Mouse (Mus musculus) gonadal fat pad, adult 2 months (tissue): Measurements from ENCODE around the gene Sox2. TPM values are rescaled to one million over a fixed set of nuclear protein-coding genes. Genes with fewer than 3 reads are reported as not detected.

ENCODE experiments used
- DNase-seq: peaks from one replicate; pipeline ENCODE4 v3.0.0-alpha.2; 2012; ENCODE audit warnings: low read depth
- polyA plus RNA-seq: library from polyadenylated mRNA; depleted of rRNA; stranded (reverse); fragments of >200 nt; gene quantifications from 2 replicates; pipeline ENCODE4 v1.2.3, GENCODE M21; 2012; rRNA removed

Gene Sox2
- 0.05 TPM in 1 of 2 replicates, not detected in the other for polyA plus RNA-seq

GRCm38 (mm10) chr3:34649726-34650620, at the start of gene Sox2:
TSS of gene Sox2 (plus strand) at chr3:34650405.
- DNase-seq: no peak

GRCm38 (mm10) chr3:34601116-34601515, 49.1 kb upstream of the Sox2 start:
- no peak for DNase-seq

- no peak for DNase-seq
Measured at GRCm38 (mm10) chr3:34614107-34614506, 36.1 kb upstream of the Sox2 start.

GRCm38 (mm10) chr3:34615526-34615925, 34.7 kb upstream of the Sox2 start:
- no peak for DNase-seq

DNA sequence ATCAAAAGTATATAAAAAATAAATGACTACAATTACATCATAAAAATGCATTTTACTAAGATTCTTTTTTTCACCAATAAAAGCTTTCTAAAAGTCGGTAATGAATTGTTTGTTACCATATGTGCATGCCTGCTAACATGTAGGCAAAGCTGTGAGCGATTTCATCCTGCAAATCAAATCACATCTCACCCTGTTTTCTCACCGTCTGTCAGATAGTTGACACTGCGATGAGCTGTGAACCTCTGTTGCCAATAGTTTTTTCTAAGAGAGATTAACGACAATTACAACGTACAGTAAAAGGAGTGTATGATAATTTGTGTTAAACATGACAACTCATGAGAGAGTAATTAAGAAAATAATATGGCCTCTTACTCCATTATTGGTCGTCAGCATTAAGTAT, 31.3 kb upstream of the Sox2 start:
- no peak for DNase-seq

DNA sequence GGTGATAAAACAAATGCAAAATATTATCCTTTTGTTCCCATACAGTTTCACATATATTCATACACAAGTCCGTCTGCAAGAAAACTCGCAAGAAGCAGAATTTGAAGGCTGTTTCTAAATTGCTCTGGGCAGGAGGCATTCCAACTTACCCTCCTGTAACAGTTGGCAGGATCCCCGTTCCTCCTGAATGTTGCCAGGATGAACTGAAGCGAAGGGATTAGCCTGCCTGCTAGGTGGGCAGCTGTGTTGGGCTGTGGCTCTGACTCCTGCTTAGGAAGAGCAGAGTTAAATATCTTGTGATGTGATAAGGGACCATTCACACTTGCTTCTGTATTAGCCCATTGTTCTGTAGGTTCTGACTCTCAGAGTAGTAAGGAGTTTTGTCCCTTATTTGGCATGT, 30.1 kb upstream of the Sox2 start:
- DNase-seq: no peak

GRCm38 (mm10) chr3:34624721-34625270, 25.4 kb upstream of the Sox2 start:
- no peak for DNase-seq

DNA sequence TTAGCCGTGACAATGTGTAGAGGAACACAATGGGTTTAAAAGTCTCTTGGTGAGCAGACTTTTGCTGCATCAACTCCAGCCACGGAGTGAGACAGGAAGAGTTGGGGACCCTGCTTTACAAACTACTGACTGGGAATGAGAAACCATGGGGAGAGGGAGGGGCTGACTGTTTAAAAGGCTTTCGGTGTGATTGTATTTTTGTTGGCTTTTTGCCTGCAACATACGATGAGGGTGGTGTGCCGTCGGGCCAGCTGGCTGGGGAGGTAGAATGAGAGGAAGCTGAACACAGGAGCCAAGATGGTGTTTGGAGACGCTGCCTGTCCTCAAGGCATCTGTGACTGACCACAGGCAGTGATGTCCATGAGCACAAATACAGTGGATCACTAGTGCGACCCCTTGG, 23.7 kb upstream of the Sox2 start:
- no peak for DNase-seq

- no peak for DNase-seq
Measured at GRCm38 (mm10) chr3:34630031-34630430, 20.2 kb upstream of the Sox2 start.

DNA sequence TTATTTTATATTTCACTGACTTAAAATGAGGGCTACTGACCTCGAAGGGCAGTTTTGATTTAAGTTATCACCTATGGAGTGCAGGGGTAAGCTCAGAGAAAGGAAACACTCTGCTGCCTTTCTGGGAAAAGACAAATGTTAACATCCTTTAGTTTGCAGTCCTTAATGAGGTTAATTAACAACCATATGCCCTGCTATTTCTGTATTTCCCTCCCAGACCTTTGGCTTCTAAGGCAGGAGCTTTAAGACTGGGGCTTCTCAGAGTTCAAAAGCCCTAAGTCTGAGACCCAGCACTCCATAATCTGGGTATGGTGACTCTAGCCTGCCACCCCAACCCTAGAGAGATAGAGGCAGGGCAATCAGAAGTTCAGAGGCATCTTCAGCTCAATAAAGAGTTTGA, 19.5 kb upstream of the Sox2 start:
- no peak for DNase-seq

DNA sequence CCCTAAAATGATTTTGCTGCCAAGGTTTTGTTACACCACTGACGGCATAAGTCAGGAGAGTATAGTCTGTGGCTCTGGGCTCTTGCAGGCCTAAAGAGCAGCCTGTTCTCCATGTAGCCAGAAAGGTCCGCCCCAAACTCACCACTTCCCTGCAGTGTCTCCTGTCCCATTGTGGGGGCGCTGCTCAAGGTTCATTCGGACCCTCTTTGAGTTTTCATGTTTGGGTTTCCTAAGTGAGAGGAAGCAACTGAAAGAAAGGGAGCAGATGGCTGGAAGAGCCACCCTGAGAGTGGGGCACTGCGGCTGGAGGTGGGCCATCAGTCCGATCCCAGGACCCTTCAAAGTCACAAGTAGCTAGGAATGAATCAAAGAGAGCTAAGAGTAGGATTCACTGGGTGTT, 13.2 kb upstream of the Sox2 start:
- no peak for DNase-seq

DNA sequence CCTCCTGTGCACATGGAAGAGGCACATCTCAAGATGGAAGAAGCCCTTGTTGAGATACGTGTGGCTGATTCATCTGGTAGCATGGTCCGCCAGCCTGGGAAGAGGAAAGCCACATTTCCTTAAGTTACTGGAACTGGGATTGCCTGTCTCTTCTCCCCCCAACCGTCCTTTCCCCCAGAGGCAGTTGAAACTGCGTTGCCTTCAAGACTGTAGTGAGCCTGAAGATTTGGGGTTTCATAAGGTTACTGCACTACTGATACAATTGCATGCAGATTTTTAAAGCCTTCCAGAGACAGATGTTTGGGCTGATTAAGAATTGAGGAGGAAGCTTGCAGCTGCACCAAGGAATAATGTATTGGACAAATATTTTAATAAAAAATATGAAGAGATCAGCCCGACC, 12.7 kb upstream of the Sox2 start:
- DNase-seq: no peak

- no peak for DNase-seq
Measured at GRCm38 (mm10) chr3:34637926-34638325, 12.3 kb upstream of the Sox2 start.

DNA sequence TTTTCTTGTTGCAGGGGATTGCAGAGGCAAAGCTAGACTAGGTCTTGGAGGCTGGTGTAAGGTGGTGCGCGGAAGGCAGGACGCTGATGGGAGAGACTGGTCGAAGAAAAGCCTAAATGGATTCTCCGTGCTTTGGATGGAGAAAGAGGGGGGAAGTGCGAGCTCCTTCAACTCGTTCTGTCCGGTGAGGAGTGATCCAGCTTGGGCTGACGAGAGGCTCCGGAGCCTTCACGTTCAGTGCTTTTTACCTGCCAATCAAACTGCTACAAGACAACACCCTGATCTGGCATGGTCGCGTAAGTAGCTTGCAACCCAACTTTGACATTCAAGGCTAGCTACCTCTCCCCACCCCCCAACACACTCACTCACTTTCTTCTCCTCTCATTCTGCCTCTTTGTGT, 11.9 kb upstream of the Sox2 start:
- DNase-seq: no peak

GRCm38 (mm10) chr3:34639031-34639872, 11.0 kb upstream of the Sox2 start:
- DNase-seq: no peak

DNA sequence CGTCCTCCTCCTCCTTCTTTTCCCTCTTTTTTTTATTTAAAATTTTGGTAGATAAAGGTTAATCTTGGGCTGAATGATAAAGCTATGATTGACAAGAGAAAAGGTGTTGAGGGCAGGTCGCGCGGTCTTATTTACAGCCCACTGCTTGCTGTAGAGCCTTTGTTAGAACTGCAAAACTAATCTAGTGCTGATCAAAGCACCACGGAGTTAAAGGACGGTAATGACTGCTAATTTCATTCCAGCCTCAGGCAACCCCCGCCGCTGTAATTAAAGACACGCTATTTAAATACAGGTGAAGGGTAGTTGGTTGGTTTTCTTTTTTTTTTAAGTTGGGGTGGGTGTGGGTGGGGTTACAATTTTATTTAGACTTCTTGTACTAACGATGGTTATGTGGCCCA, 10.3 kb upstream of the Sox2 start:
- no peak for DNase-seq

DNA sequence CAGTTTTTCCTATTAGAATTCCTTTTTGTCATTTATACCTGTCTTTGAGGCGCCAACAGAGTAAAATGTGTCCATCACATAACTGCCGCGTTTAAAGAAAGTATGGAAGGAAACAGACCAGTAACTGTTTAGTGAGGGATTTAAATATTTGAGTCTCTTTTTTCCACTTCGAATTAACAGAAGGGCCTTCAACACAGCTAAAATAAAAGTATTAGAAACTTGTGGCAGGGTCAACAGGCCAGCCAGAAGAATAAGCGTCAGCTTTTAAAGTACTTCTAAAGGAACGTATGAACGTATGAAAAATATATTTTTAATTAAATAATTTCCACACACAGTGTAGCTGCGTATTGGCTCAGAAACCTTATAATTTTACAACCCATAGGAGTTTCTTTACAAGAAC, 9.9 kb upstream of the Sox2 start:
- no peak for DNase-seq

DNA sequence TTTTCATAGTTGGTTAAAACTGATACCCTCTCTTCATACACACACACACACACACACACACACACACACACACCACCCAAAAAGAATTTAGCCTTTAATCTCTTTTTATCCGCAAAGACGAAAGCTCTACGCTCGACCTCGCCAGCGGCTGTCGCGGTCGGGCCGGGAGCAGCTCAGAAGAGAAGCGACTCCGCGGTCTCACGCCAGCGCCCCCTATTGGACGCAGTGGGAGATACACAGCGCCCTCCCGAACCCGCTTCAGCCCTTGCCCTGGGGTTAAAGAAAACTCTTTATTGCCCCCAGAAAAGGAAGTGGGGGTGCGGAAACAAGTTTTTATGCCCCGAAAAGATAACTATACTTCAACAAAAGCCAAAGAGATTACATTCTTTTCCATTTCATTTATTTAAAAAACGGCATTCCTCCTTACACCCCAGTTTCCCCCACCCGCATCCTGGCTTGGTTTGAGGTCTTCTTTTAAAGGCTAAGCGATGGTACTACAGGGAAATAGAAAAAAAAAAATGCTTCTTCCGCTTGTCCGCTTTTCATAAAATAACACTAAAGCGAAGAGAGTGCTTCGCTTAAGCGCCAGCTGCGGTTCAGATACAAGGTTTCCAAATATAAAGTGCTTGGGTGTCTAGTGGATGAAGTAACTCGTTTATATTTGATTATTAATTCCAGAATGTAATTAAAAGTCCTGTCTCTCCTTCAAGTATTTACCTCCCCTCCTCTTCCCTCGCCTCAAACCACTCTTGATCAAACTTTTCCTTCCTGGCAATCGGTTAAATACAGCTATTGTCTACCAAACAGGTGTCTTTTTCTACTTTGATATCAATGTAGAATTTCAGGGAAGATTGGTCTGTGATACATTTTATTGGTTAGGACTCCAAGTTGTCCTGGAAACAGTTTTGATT, 9.3 kb upstream of the Sox2 start:
- DNase-seq: no peak

DNA sequence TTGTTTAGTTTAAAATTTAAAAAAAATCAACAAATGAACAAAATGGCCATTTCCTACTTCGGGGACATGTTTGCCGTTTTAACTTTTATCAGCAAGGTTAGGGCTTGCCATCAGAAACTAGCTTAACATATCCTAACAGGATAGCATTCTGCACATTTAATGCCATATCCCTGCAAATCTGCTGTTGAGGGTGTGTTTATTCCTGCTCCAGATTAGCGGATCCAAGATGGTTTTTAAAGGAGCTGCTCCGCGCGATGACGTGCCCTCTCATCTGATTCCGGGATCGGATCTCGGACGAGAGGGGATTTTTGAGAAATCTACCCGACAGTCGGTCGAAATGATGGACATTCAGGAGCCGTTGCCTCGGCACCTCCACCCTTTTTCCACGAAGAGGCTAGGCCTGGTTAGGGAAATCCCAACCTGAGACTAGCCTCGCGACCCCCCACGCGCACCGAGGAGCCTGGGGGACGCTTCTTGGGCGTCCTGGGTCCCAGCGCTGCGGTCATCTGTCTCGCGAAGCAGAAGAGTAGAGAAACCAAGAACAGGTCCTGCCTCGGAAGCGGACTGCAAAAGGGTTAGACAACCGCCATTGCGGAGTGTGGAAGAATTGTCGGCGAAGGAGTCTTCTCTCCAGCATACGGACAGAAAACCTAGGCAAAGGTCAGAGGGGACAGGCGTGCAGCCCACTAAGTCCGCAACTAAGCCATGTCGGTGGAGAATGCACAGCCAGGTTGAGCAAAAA, 8.3 kb upstream of the Sox2 start:
- no peak for DNase-seq

GRCm38 (mm10) chr3:34642498-34642941, 7.7 kb upstream of the Sox2 start:
- DNase-seq: no peak

GRCm38 (mm10) chr3:34643067-34643466, 7.1 kb upstream of the Sox2 start:
- no peak for DNase-seq
